Mouse (Mus musculus) layer of hippocampus, postnatal 14 days (tissue): ENCODE measurements at regions not wholly inside any gene's neighbourhood (a gene's known extent, or its start where the extent isn't known, plus 50 kb on each side); places are given as distances from the start of the nearest gene placed in this dataset.
A peak's percentile ranks its signal among the peaks of the same experiment; 100 is the strongest.

Experiments used
- DNase-seq, 2 experiments: peaks; one replicate each; pipeline ENCODE4 v3.0.0; 2021 to 2022; ENCODE audit warnings: low spot score in 2 of 2, mixed read lengths in 1 of 2

- DNase-seq, result peak; percentile 12 to 81
Observed at GRCm38 (mm10) chr9:68462755-68463154, 190.8 kb upstream of the Rora start.

- DNase-seq, result no peak
Observed at GRCm38 (mm10) chr9:68463637-68464304, 189.8 kb upstream of the Rora start.

- DNase-seq, result no peak
Observed at GRCm38 (mm10) chr9:68466671-68467070, 186.9 kb upstream of the Rora start.

GRCm38 (mm10) chr9:68476391-68476790 lies 177.2 kb upstream of the Rora start:
- DNase-seq, result peak in 1 of 2 experiments; percentile 58

- no peak for DNase-seq
Observed at GRCm38 (mm10) chr9:68477466-68477865, 176.1 kb upstream of the Rora start.

- DNase-seq, result peak; percentile 63 to 86
Observed at GRCm38 (mm10) chr9:68486646-68487045, 166.9 kb upstream of the Rora start.

- no peak for DNase-seq
Observed at GRCm38 (mm10) chr9:68491151-68491550, 162.4 kb upstream of the Rora start.

GRCm38 (mm10) chr9:68521218-68521617 lies 132.4 kb upstream of the Rora start:
- DNase-seq, result no peak

- no peak for DNase-seq
Observed at GRCm38 (mm10) chr9:68561767-68562552, 91.6 kb upstream of the Rora start.

GRCm38 (mm10) chr9:68563206-68563605 lies 90.4 kb upstream of the Rora start:
- DNase-seq, result no peak

GRCm38 (mm10) chr9:68585751-68586150 lies 67.8 kb upstream of the Rora start:
- DNase-seq, result no peak

GRCm38 (mm10) chr9:68591023-68591422 lies 62.6 kb upstream of the Rora start:
- no peak for DNase-seq

GRCm38 (mm10) chr9:68592976-68593375 lies 60.6 kb upstream of the Rora start:
- no peak for DNase-seq

GRCm38 (mm10) chr9:68594586-68594985 lies 59.0 kb upstream of the Rora start:
- DNase-seq, result no peak
